Mouse (Mus musculus) ZHBTc4 (cell line): Measurements from ENCODE around the gene Ccdc78.

Experiments
- DNase-seq: peaks from one replicate; pipeline ENCODE4 v3.0.0-alpha.2; 2011; ENCODE audit warnings: low read depth, low spot score

Ccdc78 gene

GRCm38 (mm10) chr17:25832436-25833290, 46.3 kb downstream of the Ccdc78 start:
- DNase-seq = peak; percentile 99

GRCm38 (mm10) chr17:25833291-25833663, 46.9 kb downstream of the Ccdc78 start, which contains the start of gene Stub1:
Stub1 (minus strand) TSS chr17:25833404.
- DNase-seq = peak; percentile 91

- DNase-seq = no peak
These were observed 47.7 kb downstream of the Ccdc78 start for GRCm38 (mm10) chr17:25833961-25834594.

GRCm38 (mm10) chr17:25834595-25835222, 48.3 kb downstream of the Ccdc78 start:
- DNase-seq = no peak

- DNase-seq = no peak
These were observed 48.9 kb downstream of the Ccdc78 start for GRCm38 (mm10) chr17:25835301-25835700.

GRCm38 (mm10) chr17:25835816-25836215, 49.4 kb downstream of the Ccdc78 start:
- DNase-seq = no peak

- DNase-seq = no peak
These were observed 50.2 kb downstream of the Ccdc78 start for GRCm38 (mm10) chr17:25836397-25837075.

GRCm38 (mm10) chr17:25837076-25837410, 50.7 kb downstream of the Ccdc78 start, which contains the start of gene Rhbdl1:
Rhbdl1 (minus strand) TSS chr17:25837295.
- DNase-seq = peak; percentile 76

- no peak for DNase-seq
These were observed 51.2 kb downstream of the Ccdc78 start for GRCm38 (mm10) chr17:25837533-25837932.

GRCm38 (mm10) chr17:25838904-25839303, 52.5 kb downstream of the Ccdc78 start:
- DNase-seq = no peak

GRCm38 (mm10) chr17:25839455-25840235, 53.3 kb downstream of the Ccdc78 start:
- no peak for DNase-seq
